9 mouse cellular contexts compared by ENCODE assay signal in the genomic region with DNA sequence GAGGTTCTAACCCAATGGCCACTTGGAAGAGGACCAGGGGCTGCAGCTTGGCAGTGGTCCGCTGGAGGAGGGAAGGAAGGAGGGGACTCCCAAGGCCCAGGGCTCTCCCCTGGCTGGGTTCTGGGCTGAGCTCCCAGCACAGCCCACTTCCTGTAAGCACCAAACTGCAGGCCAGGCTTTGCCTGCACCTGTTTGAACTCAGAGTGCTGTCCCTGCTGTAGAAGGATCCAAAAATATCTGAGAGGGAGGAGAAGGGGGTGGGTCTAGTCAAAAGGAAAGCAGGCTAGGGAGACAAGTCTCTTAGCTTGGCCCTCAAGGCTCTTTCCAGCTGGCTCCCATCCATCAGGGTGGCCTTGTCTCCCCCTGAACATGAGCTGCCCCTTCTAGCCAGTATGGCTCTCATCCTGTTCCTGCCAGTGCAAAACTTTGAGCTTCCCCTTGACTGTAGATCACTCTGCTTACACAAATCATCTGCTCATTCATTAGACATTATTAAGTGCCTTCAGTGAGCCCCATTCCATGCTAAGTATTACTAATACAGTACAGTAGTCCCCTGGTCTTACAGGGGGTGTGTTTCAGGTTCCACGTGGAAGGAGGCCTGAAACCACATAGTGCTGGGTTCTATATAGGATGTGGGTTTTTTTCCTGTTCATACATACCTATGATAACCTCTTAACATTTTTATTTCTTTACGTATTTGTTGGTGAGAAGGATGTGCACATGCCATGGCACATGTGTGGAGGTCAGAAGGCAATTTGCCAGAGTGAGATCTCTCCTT. TPM values are rescaled to one million over a fixed set of nuclear protein-coding genes. Genes with fewer than 3 reads are reported as not detected.
A peak's percentile ranks its signal among the peaks of the same experiment; 100 is the strongest.
DNase-seq lines count a peak whose midpoint lies in the region; ATAC-seq lines count a peak whose summit lies in the region.
"Had no signal": no experiment of that assay in that cellular context is flagged by ENCODE, and none has a peak within 500 bp of the region (broad histone marks: within the 10 kb centered on the region; RNA-seq: fewer than 3 reads in every experiment).

No protein-coding gene starts in this region.

- H3K27me3 ChIP-seq in kidney, embryonic 14.5 days (ENCODE audit: control insufficient read depth, insufficient read depth, low read length), result no peaks in the 10 kb centered on the region
- H3K27me3 ChIP-seq: embryonic facial prominence, embryonic 12.5 days had no signal

- no peak overlapping the region for H3K4me3 ChIP-seq in kidney, embryonic 14.5 days (ENCODE audit: low read length)
- H3K4me3 ChIP-seq: embryonic facial prominence, embryonic 12.5 days had no signal

- no peak overlapping the region for H3K4me2 ChIP-seq in kidney, embryonic 14.5 days (replicated peaks; ENCODE audit: low read depth, low read length)
- H3K4me2 ChIP-seq: embryonic facial prominence, embryonic 12.5 days had no signal

- no peak for ATAC-seq in cerebellum, adult (ENCODE audit: insufficient number of reproducible peaks, low FRiP score, low TSS enrichment)
- peak; percentile 40 for ATAC-seq in activated CD4-positive, CD25-positive, alpha-beta regulatory T cell, adult 4 months
- peak; percentile 85 for ATAC-seq in kidney, embryonic 14.5 days (ENCODE audit: low FRiP score, low TSS enrichment)

- 0 out of 2 replicates have a peak, but pooled peaks cover 6% of the 10 kb centered on the region for H3K4me1 ChIP-seq in kidney, embryonic 14.5 days (ENCODE audit: control insufficient read depth, insufficient read depth, low read length)
- H3K4me1 ChIP-seq: embryonic facial prominence, embryonic 12.5 days had no signal

- H3K9me3 ChIP-seq in kidney, embryonic 14.5 days (ENCODE audit: control insufficient read depth, low read length), result no peaks in the 10 kb centered on the region
- H3K9me3 ChIP-seq: embryonic facial prominence, embryonic 12.5 days had no signal

- WGBS in kidney, embryonic 14.5 days, result 59% methylated on average over 3 of the region's 3 CpGs

- DNase-seq in cerebellum, postnatal 14 days, result peak; percentile 38 to 59
- DNase-seq in heart, adult 18-20 months, result peak; percentile 84 to 90
- DNase-seq in lung, postnatal 36 days, result peak; percentile 42
- DNase-seq in thymus, postnatal 10 days (ENCODE audit: low spot score in 2 of 2), result peak; percentile 24 to 32
- DNase-seq in spleen, postnatal 14 days (ENCODE audit: low spot score in 2 of 2), result no peak

- no peak overlapping the region for H3K27ac ChIP-seq in kidney, embryonic 14.5 days (ENCODE audit: low read depth, low read length)
- H3K27ac ChIP-seq: embryonic facial prominence, embryonic 12.5 days had no signal

- H3K36me3 ChIP-seq in kidney, embryonic 14.5 days (ENCODE audit: control insufficient read depth, insufficient read depth, low read length), result no peaks in the 10 kb centered on the region
- H3K36me3 ChIP-seq: embryonic facial prominence, embryonic 12.5 days had no signal

- no peak overlapping the region for H3K9ac ChIP-seq in kidney, embryonic 14.5 days (ENCODE audit: low read depth, low read length)
- H3K9ac ChIP-seq: embryonic facial prominence, embryonic 12.5 days had no signal

RNA-seq across cellular contexts. Expression of gene Srl, which starts 28.8 kb away (rescaled TPM):
- polyA plus RNA-seq in activated CD4-positive, CD25-positive, alpha-beta regulatory T cell, adult 4 months (2017; shearing (Covaris generic)), result 1 to 10 TPM in 1 of 2 experiments, under 1 TPM in 1; 0.20 to 1.9 TPM
- 100 to 1,000 TPM; 782 to 831 TPM for total RNA-seq in heart, adult 18-20 months (2021)
- 7.7 and 21.1 TPM in 2 replicates for polyA plus RNA-seq in kidney, embryonic 14.5 days (2014; fragmentation: Nextera tagmentation; extraction: Ambion mirVana)

RNA-seq across cellular contexts. Expression of gene Tfap4, which starts 46.8 kb away (rescaled TPM):
- 1 to 10 TPM; 4.1 to 6.2 TPM for polyA plus RNA-seq in activated CD4-positive, CD25-positive, alpha-beta regulatory T cell, adult 4 months (2017; shearing (Covaris generic))
- 1 to 10 TPM; 2.1 to 2.6 TPM for total RNA-seq in heart, adult 18-20 months (2021)
- 24.5 and 25.7 TPM in 2 replicates for polyA plus RNA-seq in kidney, embryonic 14.5 days (2014; fragmentation: Nextera tagmentation; extraction: Ambion mirVana)

Comparison
In these comparisons a context has a peak if more than half of its experiments do, and no peak if none do; other contexts are left out.
1. DNase-seq: peak in cerebellum, postnatal 14 days (2 of 2), heart, adult 18-20 months (2 of 2), lung, postnatal 36 days (single experiment) and thymus, postnatal 10 days (2 of 2); none in spleen, postnatal 14 days (0 of 2).